Mouse (Mus musculus): ENCODE results near the gene Srpk1. TPM values are rescaled to one million over a fixed set of nuclear protein-coding genes. Genes with fewer than 3 reads are reported as not detected.
"Not testable (repeated sequence)": the region's sequence is repeated elsewhere in the genome, so short reads cannot be mapped to it uniquely, and the experiment has no call there.

Gene Srpk1
- total RNA-seq, 4 experiments from 2014 or later, result 81.5 to 96.3 (median 93.3) TPM

DNA sequence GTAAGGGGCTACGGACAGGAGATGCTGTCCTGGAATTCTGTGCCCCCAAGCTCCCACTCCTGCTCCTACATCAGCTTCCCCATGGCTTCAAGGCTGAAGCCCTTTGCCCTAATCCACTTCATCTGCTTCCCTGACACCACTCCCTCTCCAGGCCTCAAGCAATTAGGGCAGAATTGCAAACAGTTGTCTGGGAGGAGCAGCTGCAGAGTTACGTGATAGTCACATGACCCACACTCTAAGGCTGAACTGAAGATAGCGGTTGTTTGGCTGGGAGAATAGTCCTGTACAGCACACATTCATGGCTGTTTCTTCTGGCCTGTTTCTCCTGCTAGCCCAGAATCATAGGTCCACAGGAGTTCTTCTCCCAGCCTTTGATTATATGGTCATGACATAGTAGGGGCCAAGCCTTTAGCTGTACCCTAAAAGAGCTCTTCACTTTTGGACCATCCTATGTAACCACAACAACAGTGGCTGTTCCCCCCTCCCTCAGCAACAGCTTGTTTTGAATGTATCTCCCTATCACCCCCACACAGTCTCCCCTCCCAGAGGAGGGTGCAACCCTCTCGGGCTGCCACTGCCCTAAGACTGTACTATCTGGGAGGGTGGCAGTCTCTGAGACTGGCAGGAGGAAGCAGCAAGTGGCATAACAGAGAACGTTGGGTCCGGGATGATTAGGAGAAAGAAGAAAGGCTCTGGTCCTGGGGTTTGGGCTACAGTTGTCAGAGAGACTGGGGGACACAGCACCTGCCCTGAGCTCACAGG lies 65.7 kb downstream of the Srpk1 start:
- no peak for DNase-seq (ENCODE audit: low spot score in 2 of 2)

DNA sequence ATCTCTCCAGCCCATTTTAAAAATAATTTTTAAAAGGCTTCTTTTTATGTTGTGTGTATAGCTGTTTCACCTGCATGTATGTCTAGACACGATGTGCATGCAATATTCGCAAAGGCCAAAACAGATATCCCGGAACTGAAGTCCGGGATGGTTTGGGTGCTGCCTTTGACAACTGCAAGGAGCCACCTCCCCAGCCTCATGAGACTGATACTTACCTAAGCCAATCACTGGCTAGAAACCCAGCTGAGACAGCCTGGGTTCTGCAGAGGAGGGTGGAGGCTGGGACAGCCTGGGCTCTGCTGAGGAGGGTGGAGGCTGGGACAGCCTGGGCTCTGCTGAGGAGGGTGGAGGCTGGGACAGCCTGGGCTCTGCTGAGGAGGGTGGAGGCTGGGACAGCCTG lies 68.5 kb downstream of the Srpk1 start:
- not testable (repeated sequence) for DNase-seq (ENCODE audit: low spot score in 2 of 2)

DNA sequence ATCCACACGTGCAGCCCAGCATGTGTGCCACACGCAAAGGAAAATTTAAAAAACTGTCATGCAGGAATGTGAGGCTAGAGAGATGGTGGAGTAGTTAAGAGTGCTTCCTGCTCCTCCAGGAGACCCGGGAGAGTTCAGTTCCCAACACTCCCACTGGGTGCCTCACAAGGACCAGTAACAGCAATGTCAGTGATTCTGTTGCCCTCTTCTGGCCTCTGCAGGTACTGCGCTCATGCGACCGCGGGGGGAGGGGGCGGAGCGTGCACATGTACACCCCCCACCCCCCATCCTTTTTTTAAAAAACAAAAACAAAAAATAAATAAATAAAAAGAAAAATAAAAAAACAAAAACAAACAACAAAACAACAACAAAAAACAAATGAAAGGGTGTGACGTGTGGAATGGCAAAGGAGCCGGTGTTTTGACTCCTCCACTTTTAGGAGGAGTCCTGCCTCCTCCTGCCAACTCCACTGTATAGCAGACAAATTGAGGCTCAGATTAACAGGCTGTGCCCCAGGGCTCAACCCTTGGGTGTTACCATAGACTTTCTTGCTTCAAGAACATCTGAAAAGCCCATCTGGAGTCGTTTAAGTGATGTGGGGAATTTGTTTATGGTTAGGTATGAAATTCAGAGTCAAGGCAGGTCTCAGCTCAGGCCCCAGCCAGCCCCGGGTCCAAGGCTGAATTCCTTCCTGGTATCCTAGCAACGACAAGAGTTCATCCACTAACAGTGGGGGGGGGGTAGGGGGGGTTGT lies 69.3 kb downstream of the Srpk1 start:
- peak; percentile 45 to 55 for DNase-seq (ENCODE audit: low spot score in 2 of 2)

DNA sequence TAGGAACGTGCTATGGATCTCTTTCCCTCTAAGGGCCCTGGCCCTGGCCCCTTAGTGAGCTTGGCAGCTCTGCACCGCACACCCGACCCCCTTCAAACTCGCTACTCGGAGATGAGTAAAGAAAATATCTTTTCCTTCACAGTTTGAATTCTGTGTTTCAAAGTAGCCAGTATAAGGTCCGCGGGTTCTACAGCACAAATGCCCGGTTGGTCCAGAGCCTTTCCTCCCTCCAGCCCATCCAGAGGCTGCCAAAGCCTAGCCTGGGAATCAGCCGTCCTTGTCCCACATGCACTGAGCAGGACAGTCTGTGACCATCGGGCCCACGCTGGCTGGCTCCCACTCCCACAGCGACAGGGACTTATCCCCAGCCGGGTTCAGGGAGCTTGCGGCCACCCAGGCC lies 73.4 kb downstream of the Srpk1 start, which contains the start of gene Clpsl2:
Clpsl2 (plus strand) TSS at position 301 of the 400 bp plus-strand sequence.
- no peak for DNase-seq (ENCODE audit: low spot score in 2 of 2)

DNA sequence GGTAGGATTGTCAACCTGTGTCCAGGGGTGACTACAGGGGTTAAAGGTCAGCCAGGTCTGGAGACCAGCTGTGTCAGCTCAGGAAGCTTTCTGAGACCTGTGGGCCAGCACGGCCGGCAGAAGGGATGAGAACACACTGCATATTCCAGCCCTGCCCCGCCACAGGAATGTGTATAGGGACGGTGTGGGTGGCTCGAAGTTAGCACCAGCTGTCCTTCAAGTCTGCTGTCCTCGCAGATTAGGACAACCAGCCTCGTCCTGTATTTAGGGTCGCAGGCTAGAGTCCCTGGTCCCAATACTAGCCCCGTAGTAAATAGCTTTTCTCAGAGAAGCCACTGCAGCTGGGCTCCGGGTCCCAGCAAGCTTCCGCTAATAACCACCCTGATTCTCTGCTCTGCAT lies 74.0 kb downstream of the Srpk1 start:
- DNase-seq (ENCODE audit: low spot score in 2 of 2), result no peak

DNA sequence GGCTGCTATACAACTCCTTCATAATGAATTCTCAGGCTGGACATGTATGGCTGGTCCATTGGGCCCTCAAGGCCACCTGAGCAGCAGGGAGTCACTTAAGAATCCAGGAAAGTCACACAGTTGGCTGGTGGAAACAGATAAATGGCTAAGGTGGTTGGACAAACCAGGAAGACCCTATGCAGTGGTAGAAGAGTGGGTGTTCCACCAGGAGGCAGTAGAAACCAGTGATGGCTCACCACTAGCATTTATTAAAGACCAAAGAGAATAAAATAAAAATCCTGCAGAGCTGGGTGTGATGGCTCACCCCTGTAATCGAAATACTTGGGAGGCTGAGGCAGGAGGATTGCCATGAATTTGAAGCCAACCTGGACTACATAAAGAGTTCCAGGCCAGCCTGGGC lies 75.6 kb downstream of the Srpk1 start:
- no peak for DNase-seq (ENCODE audit: low spot score in 2 of 2)

DNA sequence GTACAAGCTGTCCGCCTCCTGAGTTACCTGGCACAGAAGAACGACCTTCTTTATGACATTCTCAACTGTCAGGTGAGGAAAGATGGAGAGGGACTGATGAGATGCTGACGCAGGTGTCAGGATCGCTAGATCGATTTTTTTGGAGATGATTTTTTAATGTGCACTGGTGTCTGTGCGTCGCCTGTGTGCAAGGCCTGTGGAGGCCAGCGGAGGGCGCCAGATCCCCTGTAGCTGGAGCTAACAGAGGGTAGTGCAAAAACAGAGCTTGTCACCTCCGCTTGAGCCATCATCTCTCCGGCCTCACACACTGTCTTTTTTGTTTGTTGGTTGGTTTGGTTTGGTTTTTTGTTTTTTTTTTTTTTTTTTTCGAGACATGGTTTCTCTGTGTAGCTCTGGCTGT lies 84.6 kb downstream of the Srpk1 start:
- DNase-seq (ENCODE audit: low spot score in 2 of 2), result no peak

Small RNA genes lying within 50 kb of the gene (microRNA-seq; reads per million reads assigned to microRNA genes)
- gene Mir6969, result 0 reads per million in 2 experiments

Other genes starting within 250 kb of the Srpk1 start
- gene Fkbp5, start 105.2 kb downstream of the Srpk1 start, total RNA-seq (2022), result 10 to 100 TPM; 34.6 to 56.0 (median 46.5) TPM
- not detected for gene Armc12, start 91.9 kb downstream of the Srpk1 start, total RNA-seq (2022)
- gene Clpsl2, start 73.3 kb downstream of the Srpk1 start, total RNA-seq (2022), result not detected
- gene Clps, start 61.9 kb downstream of the Srpk1 start, total RNA-seq (2022), result not detected
- gene Lhfpl5, start 47.1 kb downstream of the Srpk1 start, total RNA-seq (2022), result 1 to 10 TPM; 4.0 to 6.1 (median 5.3) TPM
- 1 to 10 TPM; 6.0 to 8.4 (median 6.9) TPM for gene Slc26a8, start 67.5 kb upstream of the Srpk1 start, total RNA-seq (2022)
- gene Mapk14, start 68.6 kb upstream of the Srpk1 start, total RNA-seq (2022), result 10 to 100 TPM; 70.2 to 84.1 (median 76.9) TPM
- 1 to 10 TPM; 1.3 to 4.8 (median 1.5) TPM for gene AC170998.1, start 103.4 kb upstream of the Srpk1 start, total RNA-seq (2022)
- gene Mapk13, start 146.6 kb upstream of the Srpk1 start, total RNA-seq (2022), result 1 to 10 TPM; 2.1 to 3.4 (median 2.7) TPM
- gene Brpf3, start 178.4 kb upstream of the Srpk1 start, total RNA-seq (2022), result 10 to 100 TPM; 44.2 to 56.6 (median 52.6) TPM
- gene Pnpla1, start 235.7 kb upstream of the Srpk1 start, total RNA-seq (2022), result 1 to 10 TPM in 3 of 4 experiments, under 1 TPM in 1; 0.91 to 1.4 (median 1.1) TPM